Mouse (Mus musculus) layer of hippocampus, postnatal 36 days (tissue): Measurements from ENCODE around the gene Tdpoz4. TPM values are rescaled to one million over a fixed set of nuclear protein-coding genes. Genes with fewer than 3 reads are reported as not detected.
"Not testable (repeated sequence)": the region's sequence is repeated elsewhere in the genome, so short reads cannot be mapped to it uniquely, and the experiment has no call there.

Source experiments
- DNase-seq, 2 experiments: peaks; one replicate each; pipeline ENCODE4 v3.0.0; 2022
- total RNA-seq, 2 experiments: library from RNA; stranded (reverse); gene quantifications; 2 replicates each; pipeline ENCODE4 v1.2.3; 2021

Gene Tdpoz4
- total RNA-seq, result not detected

- DNase-seq, result not testable (repeated sequence)
Measured at GRCm38 (mm10) chr3:93796098-93796497, at the start of gene Tdpoz4. TSS of gene Tdpoz4 (plus strand) at chr3:93796398.

GRCm38 (mm10) chr3:93754022-93754421 lies 42.2 kb upstream of the Tdpoz4 start:
- not testable (repeated sequence) for DNase-seq

- not testable (repeated sequence) for DNase-seq
Measured at GRCm38 (mm10) chr3:93772700-93773099, 23.5 kb upstream of the Tdpoz4 start, which contains the start of gene Gm5773. TSS of gene Gm5773 (plus strand) at chr3:93773000.

GRCm38 (mm10) chr3:93813341-93813740 lies 17.1 kb downstream of the Tdpoz4 start:
- DNase-seq, result not testable (repeated sequence)

GRCm38 (mm10) chr3:93825720-93826119 lies 29.5 kb downstream of the Tdpoz4 start, which contains the start of gene Tdpoz3:
TSS of gene Tdpoz3 (plus strand) at chr3:93826020.
- not testable (repeated sequence) for DNase-seq

Other genes with a start within 250 kb of the Tdpoz4 start
- 10 to 100 TPM; 16.7 to 20.6 TPM for gene S100a10, start 241.3 kb upstream of the Tdpoz4 start, total RNA-seq
- gene Tdpoz2, start 143.7 kb upstream of the Tdpoz4 start, total RNA-seq, result not detected
- not detected for gene Tdpoz1, start 120.1 kb upstream of the Tdpoz4 start, total RNA-seq
- not detected for gene Gm37596, start 103.3 kb upstream of the Tdpoz4 start, total RNA-seq
- gene Gm5773, start 23.4 kb upstream of the Tdpoz4 start, total RNA-seq, result not detected
- not detected for gene Tdpoz3, start 29.6 kb downstream of the Tdpoz4 start, total RNA-seq
- gene Gm9117, start 147.1 kb downstream of the Tdpoz4 start, total RNA-seq, result not detected
- gene Tdpoz5, start 164.9 kb downstream of the Tdpoz4 start, total RNA-seq, result not detected